Mouse (Mus musculus) retina, postnatal 1 day (tissue): ENCODE measurements at regions not wholly inside any gene's neighbourhood (a gene's known extent, or its start where the extent isn't known, plus 50 kb on each side); places are given as distances from the start of the nearest gene placed in this dataset.
"Not testable (repeated sequence)": the region's sequence is repeated elsewhere in the genome, so short reads cannot be mapped to it uniquely, and the experiment has no call there.

ENCODE experiments used
- DNase-seq: peaks from one replicate; pipeline ENCODE4 v3.0.0-alpha.2; 2012

GRCm38 (mm10) chr16:73404509-73404908 is 1007.1 kb downstream of the Robo2 start:
- no peak for DNase-seq

- peak; percentile 30 for DNase-seq
Measured at GRCm38 (mm10) chr16:73404099-73404498, 1007.5 kb downstream of the Robo2 start.

DNA sequence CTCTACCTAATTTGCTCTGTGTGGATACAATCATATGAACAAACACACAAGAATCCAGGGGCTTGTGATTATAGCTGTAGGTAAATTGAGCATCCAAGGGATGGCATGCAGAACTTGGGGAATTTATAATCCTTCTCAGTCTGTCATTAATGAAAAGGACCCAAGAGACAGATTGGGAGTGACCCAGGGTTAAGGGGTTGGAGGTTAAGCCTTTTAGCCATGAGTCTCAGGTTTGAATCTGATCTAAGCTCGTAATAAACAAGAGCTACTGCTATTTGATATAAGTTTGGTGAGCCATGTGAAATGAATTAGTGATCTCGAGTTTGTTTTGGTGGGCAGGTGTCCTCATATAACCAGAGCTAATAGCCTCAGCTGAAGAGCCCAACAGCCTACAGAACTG is 1032.6 kb downstream of the Robo2 start:
- no peak for DNase-seq

DNA sequence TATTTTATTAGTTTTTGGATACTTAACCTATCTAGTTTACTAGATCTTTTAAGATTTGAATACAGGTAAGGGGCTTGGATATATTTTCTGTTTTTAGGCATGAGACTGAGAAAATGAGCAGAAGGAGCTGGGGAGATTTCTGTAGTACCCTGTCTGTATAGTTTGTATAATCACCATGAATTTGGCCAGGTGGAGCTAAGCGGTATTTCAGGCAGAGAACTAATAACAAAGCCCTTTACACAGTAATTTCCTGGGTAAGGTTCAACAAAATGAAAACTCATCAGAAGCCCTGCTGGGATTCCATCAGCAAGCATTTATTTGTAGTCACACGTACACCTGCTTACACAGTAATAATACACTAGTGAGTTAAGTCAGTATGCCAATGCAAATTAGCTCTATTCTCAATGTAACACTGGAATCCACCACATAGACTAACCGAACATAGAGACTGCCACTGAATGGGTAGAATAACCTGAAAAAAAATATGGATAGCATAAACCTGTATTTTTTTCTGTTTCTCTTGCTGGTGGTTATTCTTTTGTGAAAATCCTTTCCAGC is 1036.9 kb downstream of the Robo2 start:
- DNase-seq: no peak

- peak; percentile 6 for DNase-seq
Measured at GRCm38 (mm10) chr16:73368607-73369233, 1042.9 kb downstream of the Robo2 start.

- DNase-seq: no peak
Measured at GRCm38 (mm10) chr16:73367926-73368325, 1043.7 kb downstream of the Robo2 start.

GRCm38 (mm10) chr16:73367226-73367840 is 1044.3 kb downstream of the Robo2 start:
- DNase-seq: peak; percentile 37

DNA sequence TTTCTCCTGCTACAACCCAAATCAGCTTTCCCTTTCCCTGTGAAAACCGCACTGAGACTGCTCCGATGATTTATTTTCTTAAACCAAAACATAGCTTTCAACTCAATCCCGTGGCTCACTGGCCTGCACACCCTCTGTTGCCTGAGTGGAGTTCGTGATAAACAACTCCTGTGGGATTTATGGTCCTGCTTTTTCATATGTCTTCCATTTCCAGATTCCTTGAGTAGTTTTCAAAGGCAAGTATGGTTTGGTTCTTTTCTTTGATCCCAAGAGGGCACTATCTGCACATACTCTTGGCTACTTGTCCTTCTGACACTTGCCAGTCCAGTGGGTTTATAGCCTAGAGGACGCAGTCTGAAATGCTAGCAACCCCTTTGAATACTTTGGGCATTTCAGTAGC is 1042.6 kb downstream of the Robo1 start:
- DNase-seq: peak; percentile 26

DNA sequence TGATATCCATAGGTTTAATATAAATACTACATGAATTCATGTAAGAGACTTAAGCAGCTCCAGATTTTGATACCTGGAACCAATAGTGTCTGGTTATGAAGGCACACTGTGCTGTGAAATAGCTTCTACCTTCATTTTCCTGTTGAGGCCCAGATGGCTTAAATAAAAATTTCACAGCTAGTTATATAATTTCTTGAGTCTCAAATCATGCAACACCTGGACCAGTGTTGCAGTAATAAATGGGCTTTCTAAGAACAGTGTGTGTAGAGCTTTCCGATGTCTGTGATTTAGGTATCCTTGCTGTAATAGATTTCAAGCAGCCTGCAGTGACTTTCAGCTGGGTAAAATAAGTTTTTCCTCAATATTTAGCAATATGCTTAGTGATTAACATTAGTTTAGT is 1035.8 kb downstream of the Robo1 start:
- no peak for DNase-seq

- DNase-seq: no peak
Measured at GRCm38 (mm10) chr16:73343531-73343930, 1035.4 kb downstream of the Robo1 start.

DNA sequence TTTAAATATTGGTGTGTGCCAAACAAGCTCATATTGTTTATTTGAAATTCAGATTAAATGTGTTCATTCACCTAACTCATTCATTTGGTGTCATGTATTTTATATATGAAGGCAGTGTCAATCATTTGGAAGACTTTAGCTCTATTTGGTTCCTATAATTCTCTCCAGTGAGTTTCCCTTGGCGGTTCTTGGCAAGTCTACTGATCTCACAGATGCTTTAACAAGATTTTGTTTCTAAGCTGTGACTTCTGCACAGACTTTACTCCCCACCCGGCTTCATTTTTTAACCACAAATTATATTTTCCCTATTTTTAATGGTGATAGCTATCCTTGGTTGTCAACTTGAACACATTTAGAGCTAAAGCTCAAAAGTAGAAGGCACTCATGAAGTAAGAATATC is 1009.5 kb downstream of the Robo1 start:
- no peak for DNase-seq

GRCm38 (mm10) chr16:73310096-73310495 is 1002.0 kb downstream of the Robo1 start:
- peak; percentile 16 for DNase-seq

DNA sequence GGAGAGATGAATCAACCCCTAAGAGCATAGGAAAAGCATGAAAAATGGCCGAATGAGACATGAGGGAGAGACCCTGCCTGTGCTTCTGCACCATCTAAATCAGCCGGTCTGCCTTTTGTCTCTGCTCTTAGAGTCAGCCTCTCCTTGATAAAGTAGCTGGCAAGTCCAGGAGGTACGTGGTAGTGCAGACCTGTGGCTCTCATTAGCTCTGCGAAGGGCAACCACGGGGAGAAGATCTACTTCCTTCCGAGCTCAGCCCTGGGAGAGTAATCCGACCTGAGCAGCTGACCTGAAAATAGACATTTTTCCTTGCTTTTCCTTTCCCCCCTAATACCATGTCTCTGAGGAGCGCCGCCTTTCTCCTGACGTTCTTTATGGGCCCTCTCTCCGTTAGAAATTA is 971.8 kb downstream of the Robo1 start:
- DNase-seq: no peak

DNA sequence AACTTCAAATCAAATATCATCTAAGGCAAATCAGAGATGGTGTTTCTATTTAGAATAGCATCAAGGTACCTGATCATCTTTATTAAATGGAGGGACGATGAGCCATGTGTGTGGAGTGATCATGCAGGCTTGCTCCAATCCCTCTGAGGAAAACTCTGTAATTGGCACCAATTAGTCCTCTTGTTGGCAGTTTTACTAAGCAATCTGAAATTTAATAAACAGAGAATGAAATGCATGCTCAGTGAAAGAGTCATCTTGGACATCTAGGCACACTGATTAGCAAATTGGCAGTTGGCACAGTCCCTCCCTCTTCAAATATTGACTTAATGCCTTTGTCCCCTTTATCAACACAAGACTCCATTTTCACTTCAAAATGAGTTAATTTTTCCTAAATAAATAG is 951.6 kb downstream of the Robo1 start:
- no peak for DNase-seq

DNA sequence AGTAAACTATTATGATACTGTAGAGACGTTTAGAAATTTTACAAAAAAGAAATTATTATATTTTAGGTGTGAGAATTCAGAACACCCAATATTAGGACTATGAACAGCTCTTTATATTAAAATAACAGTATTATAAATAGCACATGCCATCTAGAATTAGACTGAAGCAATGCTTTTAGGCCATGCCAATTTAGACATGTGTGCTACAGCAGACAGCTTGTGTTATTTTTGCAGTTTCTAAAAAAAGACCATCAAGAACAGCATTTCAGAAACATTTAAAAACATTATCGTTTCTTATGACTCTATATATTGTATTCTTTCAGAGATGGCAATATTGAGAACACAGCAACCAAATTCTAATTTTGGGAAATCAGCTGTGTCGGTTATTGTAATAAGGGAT is 951.2 kb downstream of the Robo1 start:
- DNase-seq: no peak

DNA sequence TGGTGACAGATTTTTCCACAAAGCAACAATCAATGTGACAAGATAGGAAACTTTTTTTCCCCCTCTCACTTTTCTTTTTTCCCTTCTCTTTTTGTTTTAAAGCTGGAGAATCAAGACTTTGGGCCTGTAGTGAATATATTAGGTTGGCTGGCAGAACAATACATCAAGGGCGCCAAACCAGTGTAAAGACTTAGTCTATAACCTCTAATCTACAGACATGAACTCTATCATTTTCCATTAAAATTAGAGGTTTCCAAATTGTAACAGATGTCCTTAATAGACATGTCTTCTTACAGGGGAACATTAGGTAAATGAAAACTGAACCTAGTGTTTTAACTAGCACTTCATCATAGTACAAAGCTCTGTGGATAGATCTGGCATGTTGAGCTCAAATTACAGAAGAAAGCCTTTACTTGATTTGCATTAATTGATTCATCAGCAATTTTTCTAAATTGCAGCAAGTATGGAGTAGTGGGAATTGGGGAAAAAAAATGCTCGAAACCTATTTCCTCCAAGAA is 937.0 kb downstream of the Robo1 start:
- no peak for DNase-seq

- DNase-seq: no peak
Measured at GRCm38 (mm10) chr16:73230599-73230998, 922.5 kb downstream of the Robo1 start.

DNA sequence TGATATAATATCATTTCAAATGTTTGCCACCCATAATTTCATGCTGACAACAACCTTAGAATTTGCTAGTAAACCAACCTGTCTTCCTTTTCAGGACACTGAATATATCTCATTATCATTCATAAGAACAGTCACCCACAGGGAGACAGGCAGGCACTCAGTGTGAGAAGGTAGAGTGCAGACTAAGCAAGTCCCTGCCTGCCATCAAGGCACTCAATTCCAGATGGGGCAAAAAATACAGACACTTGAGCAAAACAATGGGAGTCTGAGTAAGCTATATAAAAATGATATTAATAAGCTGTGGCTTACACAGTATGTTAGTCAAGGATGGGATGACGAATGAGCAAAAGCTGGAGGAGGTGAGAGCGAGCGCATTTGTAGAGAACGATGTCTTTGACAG is 909.4 kb downstream of the Robo1 start:
- DNase-seq: no peak

DNA sequence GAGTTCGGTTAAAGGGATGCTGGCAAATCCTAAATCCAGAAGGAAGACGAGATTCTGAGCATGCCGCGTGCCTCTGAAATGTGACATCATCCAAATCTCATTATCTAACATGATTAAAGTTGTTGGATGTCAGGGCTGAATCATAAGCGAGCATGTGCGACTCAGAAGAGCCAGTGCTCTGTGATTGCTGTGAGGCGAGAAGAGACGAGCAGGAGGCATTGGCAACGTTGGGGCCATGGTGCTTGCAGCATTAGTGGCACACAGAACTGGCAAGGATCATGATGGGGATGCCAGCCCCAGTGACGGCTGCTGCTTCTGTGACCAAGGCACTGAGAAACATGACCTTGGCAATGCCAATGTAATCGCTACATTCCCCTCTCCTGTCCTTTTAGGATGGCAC is 895.4 kb downstream of the Robo1 start:
- no peak for DNase-seq

DNA sequence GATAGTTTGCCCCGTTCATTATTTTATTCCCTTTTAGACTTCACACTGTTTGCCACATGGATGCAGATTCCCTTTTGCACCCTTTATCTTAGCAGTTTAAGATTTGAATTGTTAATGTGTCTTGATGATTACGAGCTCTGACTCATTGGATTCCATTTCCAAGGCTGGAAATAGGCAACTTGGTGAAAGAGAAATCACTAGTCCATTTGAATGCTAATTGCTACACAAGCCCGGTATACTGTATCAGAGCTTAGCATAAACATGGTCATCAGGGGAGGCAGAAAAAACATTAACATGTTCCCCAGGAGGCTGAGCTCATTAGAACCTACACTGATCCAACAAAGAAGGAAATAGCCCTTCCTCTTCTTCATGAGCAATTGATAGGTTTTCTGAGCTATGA is 892.9 kb downstream of the Robo1 start:
- DNase-seq: no peak

DNA sequence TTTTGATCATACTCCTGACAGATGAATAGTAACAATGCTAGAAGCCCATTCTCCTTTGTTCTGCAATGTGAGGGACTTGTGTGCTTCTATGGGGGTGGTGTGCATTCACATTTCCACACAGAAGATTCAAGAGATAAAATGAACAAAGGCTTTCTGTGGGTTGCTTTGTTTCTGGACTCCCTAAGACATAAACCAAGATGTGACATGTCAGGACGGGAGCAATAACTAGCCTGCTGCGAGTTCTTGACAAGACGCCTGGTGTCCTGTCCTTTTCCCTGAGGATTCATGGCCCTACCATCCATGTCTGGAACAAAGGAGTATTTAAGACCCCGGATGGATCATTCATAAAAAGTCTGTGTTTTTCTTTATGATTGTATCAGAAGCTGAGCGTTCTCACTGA is 874.7 kb downstream of the Robo1 start:
- DNase-seq: peak; percentile 29

DNA sequence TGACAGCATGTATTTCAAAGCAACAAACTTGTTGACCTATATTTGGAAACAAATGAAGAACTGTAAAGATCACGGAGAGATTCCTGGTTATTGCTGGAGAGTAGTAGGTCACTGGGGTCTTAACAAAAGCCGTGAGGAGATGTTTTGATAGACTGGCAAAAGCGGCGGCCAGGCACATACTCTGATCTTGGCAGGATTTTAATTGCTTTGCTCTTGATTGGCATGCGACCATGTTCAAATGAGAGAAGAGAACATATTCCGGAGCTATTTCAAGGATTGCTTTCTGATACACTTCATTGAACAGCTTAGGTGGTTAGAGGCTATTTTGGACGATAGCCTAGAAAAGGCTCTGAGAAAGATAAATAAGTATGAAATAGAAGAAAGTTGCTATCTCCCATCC is 874.2 kb downstream of the Robo1 start:
- DNase-seq: peak; percentile 70

DNA sequence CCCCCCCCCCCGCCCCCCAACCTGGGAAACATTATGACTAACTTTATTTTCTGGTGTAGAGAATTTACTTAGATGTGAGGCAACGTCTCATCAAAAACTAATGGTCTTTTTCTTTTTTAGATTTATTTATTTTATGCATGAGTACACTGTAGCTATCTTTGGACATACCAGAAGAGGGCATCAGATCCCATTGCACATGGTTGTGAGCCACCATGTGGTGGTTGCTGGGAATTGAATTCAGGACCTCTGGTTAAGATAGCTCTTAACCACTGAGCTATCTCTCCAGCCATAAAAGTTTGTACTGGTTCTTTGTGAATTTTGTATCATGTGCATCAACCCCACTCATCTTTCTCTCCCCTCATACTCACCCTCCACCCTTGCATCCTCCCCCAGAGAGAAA is 847.3 kb downstream of the Robo1 start:
- peak; percentile 4 for DNase-seq

DNA sequence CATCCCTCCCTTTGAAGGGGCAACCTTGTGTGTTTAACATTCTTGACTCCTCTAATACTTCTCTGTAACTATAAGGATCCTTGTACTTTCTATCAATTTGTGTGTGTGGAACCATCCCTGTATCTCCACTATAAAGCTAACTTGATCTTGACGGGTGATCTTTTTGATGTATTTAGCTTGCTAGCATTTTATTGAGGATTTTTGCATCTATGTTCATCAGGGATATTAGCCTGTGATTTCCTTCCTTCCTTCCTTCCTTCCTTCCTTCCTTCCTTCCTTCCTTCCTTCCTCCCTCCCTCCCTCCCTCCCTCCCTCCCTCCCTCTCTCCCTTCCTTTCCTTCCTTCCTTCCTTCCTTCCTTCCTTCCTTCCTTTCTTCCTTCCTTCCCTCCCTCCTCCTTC is 819.8 kb downstream of the Robo1 start:
- DNase-seq: not testable (repeated sequence)

DNA sequence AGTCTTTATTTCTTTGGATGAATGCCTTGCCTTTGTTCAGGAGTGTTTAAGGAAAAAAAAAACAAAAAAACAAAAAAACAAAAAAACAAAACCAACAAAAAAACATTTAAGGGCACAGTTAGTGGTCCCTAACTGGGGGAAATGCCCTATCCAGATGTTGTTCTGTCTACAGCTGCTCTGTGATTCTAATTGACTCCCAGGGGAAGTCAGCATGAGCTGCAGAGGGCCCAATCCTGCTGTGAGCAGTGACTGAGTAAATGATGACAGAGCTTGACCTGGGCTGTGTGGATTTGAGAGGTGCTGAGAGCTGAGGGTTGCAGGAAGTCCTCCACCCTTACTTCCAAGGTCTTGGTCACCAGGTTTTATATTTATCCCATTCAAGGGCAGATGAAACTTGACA is 812.5 kb downstream of the Robo1 start:
- no peak for DNase-seq
